Mouse (Mus musculus): Measurements from ENCODE around the gene Carnmt1. TPM values are rescaled to one million over a fixed set of nuclear protein-coding genes. Genes with fewer than 3 reads are reported as not detected.

Carnmt1 gene
- polyA plus RNA-seq, 1 experiment from 2014 or later = 18.0 TPM

- no peak overlapping the region for H3K9ac ChIP-seq (replicated peaks; ENCODE audit: low read length)
- no peaks in the 10 kb centered on the region for H3K36me3 ChIP-seq (ENCODE audit: control insufficient read depth, insufficient read depth, low read length)
- no peak overlapping the region for H3K4me2 ChIP-seq (ENCODE audit: low read length)
- no peak overlapping the region for H3K27ac ChIP-seq (replicated peaks; ENCODE audit: low read depth, low read length)
- no peaks in the 10 kb centered on the region for H3K27me3 ChIP-seq (ENCODE audit: control insufficient read depth, insufficient read depth, low read length)
- no peak for DNase-seq
- no peak for ATAC-seq (ENCODE audit: low FRiP score, low TSS enrichment)
- 75% methylated on average over 5 of the region's 5 CpGs for WGBS
- no peaks in the 10 kb centered on the region for H3K9me3 ChIP-seq (ENCODE audit: control insufficient read depth, low read length)
- no peaks in the 10 kb centered on the region for H3K4me1 ChIP-seq (ENCODE audit: control insufficient read depth, insufficient read depth, low read length)
- no peak overlapping the region for H3K4me3 ChIP-seq (replicated peaks; ENCODE audit: low read depth, low read length)
Observed at GRCm38 (mm10) chr19:18638949-18639348, 31.6 kb upstream of the Carnmt1 start.

- Histone ChIP-seq H3K4me1 (ENCODE audit: control insufficient read depth, insufficient read depth, low read length) (no peaks in the 10 kb centered on the region), H3K9ac (replicated peaks; ENCODE audit: low read length) (no peak overlapping the region), H3K9me3 (ENCODE audit: control insufficient read depth, low read length) (no peaks in the 10 kb centered on the region), H3K4me3 (replicated peaks; ENCODE audit: low read depth, low read length) (no peak overlapping the region), H3K36me3 (ENCODE audit: control insufficient read depth, insufficient read depth, low read length) (no peaks in the 10 kb centered on the region), H3K4me2 (ENCODE audit: low read length) (no peak overlapping the region), H3K27me3 (ENCODE audit: control insufficient read depth, insufficient read depth, low read length) (no peaks in the 10 kb centered on the region), H3K27ac (replicated peaks; ENCODE audit: low read depth, low read length) (no peak overlapping the region)
- WGBS = 28% methylated on average over 2 of the region's 2 CpGs
- ATAC-seq (ENCODE audit: low FRiP score, low TSS enrichment) (no peak), DNase-seq (peak; percentile 13)
Observed at GRCm38 (mm10) chr19:18639552-18639951, 31.0 kb upstream of the Carnmt1 start.

GRCm38 (mm10) chr19:18641001-18641400, 29.6 kb upstream of the Carnmt1 start:
- ATAC-seq (ENCODE audit: low FRiP score, low TSS enrichment) (no peak), DNase-seq (no peak)
- no peaks in the 10 kb centered on the region for H3K4me1 ChIP-seq (ENCODE audit: control insufficient read depth, insufficient read depth, low read length)
- WGBS = 94% methylated on average over 4 of the region's 4 CpGs
- H3K4me3 ChIP-seq (replicated peaks; ENCODE audit: low read depth, low read length) = no peak overlapping the region
- no peak overlapping the region for H3K4me2 ChIP-seq (ENCODE audit: low read length)
- H3K9me3 ChIP-seq (ENCODE audit: control insufficient read depth, low read length) = no peaks in the 10 kb centered on the region
- no peaks in the 10 kb centered on the region for H3K36me3 ChIP-seq (ENCODE audit: control insufficient read depth, insufficient read depth, low read length)
- H3K27me3 ChIP-seq (ENCODE audit: control insufficient read depth, insufficient read depth, low read length) = no peaks in the 10 kb centered on the region
- no peak overlapping the region for H3K9ac ChIP-seq (replicated peaks; ENCODE audit: low read length)
- no peak overlapping the region for H3K27ac ChIP-seq (replicated peaks; ENCODE audit: low read depth, low read length)

- WGBS = 39% methylated on average over 4 of the region's 4 CpGs
- no peaks in the 10 kb centered on the region for H3K9me3 ChIP-seq (ENCODE audit: control insufficient read depth, low read length)
- no peak overlapping the region for H3K9ac ChIP-seq (replicated peaks; ENCODE audit: low read length)
- H3K27ac ChIP-seq (replicated peaks; ENCODE audit: low read depth, low read length) = no peak overlapping the region
- H3K4me1 ChIP-seq (ENCODE audit: control insufficient read depth, insufficient read depth, low read length) = no peaks in the 10 kb centered on the region
- H3K36me3 ChIP-seq (ENCODE audit: control insufficient read depth, insufficient read depth, low read length) = no peaks in the 10 kb centered on the region
- DNase-seq = no peak
- no peak for ATAC-seq (ENCODE audit: low FRiP score, low TSS enrichment)
- H3K27me3 ChIP-seq (ENCODE audit: control insufficient read depth, insufficient read depth, low read length) = no peaks in the 10 kb centered on the region
- no peak overlapping the region for H3K4me3 ChIP-seq (replicated peaks; ENCODE audit: low read depth, low read length)
- no peak overlapping the region for H3K4me2 ChIP-seq (ENCODE audit: low read length)
Observed at GRCm38 (mm10) chr19:18643411-18643810, 27.2 kb upstream of the Carnmt1 start.

GRCm38 (mm10) chr19:18644084-18644483, 26.5 kb upstream of the Carnmt1 start:
- ATAC-seq (ENCODE audit: low FRiP score, low TSS enrichment) (no peak), DNase-seq (no peak)
- WGBS = 84% methylated on average over 6 of the region's 6 CpGs
- Histone ChIP-seq H3K27me3 (ENCODE audit: control insufficient read depth, insufficient read depth, low read length) (no peaks in the 10 kb centered on the region), H3K9ac (replicated peaks; ENCODE audit: low read length) (no peak overlapping the region), H3K27ac (replicated peaks; ENCODE audit: low read depth, low read length) (no peak overlapping the region), H3K4me3 (replicated peaks; ENCODE audit: low read depth, low read length) (no peak overlapping the region), H3K36me3 (ENCODE audit: control insufficient read depth, insufficient read depth, low read length) (no peaks in the 10 kb centered on the region), H3K4me2 (ENCODE audit: low read length) (no peak overlapping the region), H3K4me1 (ENCODE audit: control insufficient read depth, insufficient read depth, low read length) (no peaks in the 10 kb centered on the region), H3K9me3 (ENCODE audit: control insufficient read depth, low read length) (no peaks in the 10 kb centered on the region)

- no peak overlapping the region for H3K4me3 ChIP-seq (replicated peaks; ENCODE audit: low read depth, low read length)
- H3K9ac ChIP-seq (replicated peaks; ENCODE audit: low read length) = no peak overlapping the region
- no peaks in the 10 kb centered on the region for H3K27me3 ChIP-seq (ENCODE audit: control insufficient read depth, insufficient read depth, low read length)
- DNase-seq (no peak), ATAC-seq (ENCODE audit: low FRiP score, low TSS enrichment) (no peak)
- 83% methylated on average over 3 of the region's 3 CpGs for WGBS
- H3K9me3 ChIP-seq (ENCODE audit: control insufficient read depth, low read length) = no peaks in the 10 kb centered on the region
- no peak overlapping the region for H3K27ac ChIP-seq (replicated peaks; ENCODE audit: low read depth, low read length)
- H3K4me1 ChIP-seq (ENCODE audit: control insufficient read depth, insufficient read depth, low read length) = no peaks in the 10 kb centered on the region
- no peaks in the 10 kb centered on the region for H3K36me3 ChIP-seq (ENCODE audit: control insufficient read depth, insufficient read depth, low read length)
- H3K4me2 ChIP-seq (ENCODE audit: low read length) = no peak overlapping the region
Observed at GRCm38 (mm10) chr19:18646397-18646796, 24.2 kb upstream of the Carnmt1 start.

- no peak overlapping the region for H3K9ac ChIP-seq (replicated peaks; ENCODE audit: low read length)
- 36% methylated on average over 5 of the region's 5 CpGs for WGBS
- no peaks in the 10 kb centered on the region for H3K4me1 ChIP-seq (ENCODE audit: control insufficient read depth, insufficient read depth, low read length)
- no peaks in the 10 kb centered on the region for H3K27me3 ChIP-seq (ENCODE audit: control insufficient read depth, insufficient read depth, low read length)
- DNase-seq (no peak), ATAC-seq (ENCODE audit: low FRiP score, low TSS enrichment) (no peak)
- H3K4me2 ChIP-seq (ENCODE audit: low read length) = no peak overlapping the region
- no peaks in the 10 kb centered on the region for H3K36me3 ChIP-seq (ENCODE audit: control insufficient read depth, insufficient read depth, low read length)
- H3K9me3 ChIP-seq (ENCODE audit: control insufficient read depth, low read length) = no peaks in the 10 kb centered on the region
- no peak overlapping the region for H3K4me3 ChIP-seq (replicated peaks; ENCODE audit: low read depth, low read length)
- no peak overlapping the region for H3K27ac ChIP-seq (replicated peaks; ENCODE audit: low read depth, low read length)
Observed at GRCm38 (mm10) chr19:18646853-18647420, 23.6 kb upstream of the Carnmt1 start.

- no peak for DNase-seq
- H3K36me3 ChIP-seq (ENCODE audit: control insufficient read depth, insufficient read depth, low read length) = no peaks in the 10 kb centered on the region
- no peak overlapping the region for H3K4me3 ChIP-seq (replicated peaks; ENCODE audit: low read depth, low read length)
- H3K9ac ChIP-seq (replicated peaks; ENCODE audit: low read length) = no peak overlapping the region
- no peak overlapping the region for H3K27ac ChIP-seq (replicated peaks; ENCODE audit: low read depth, low read length)
- H3K9me3 ChIP-seq (ENCODE audit: control insufficient read depth, low read length) = no peaks in the 10 kb centered on the region
- H3K27me3 ChIP-seq (ENCODE audit: control insufficient read depth, insufficient read depth, low read length) = no peaks in the 10 kb centered on the region
- H3K4me2 ChIP-seq (ENCODE audit: low read length) = no peak overlapping the region
- WGBS = 81% methylated on average over 9 of the region's 9 CpGs
- H3K4me1 ChIP-seq (ENCODE audit: control insufficient read depth, insufficient read depth, low read length) = no peaks in the 10 kb centered on the region
- no peak for ATAC-seq (ENCODE audit: low FRiP score, low TSS enrichment)
Observed at GRCm38 (mm10) chr19:18647775-18648557, 22.6 kb upstream of the Carnmt1 start.

- Histone ChIP-seq H3K9ac (replicated peaks; ENCODE audit: low read length) (no peak overlapping the region), H3K4me3 (replicated peaks; ENCODE audit: low read depth, low read length) (no peak overlapping the region), H3K4me1 (ENCODE audit: control insufficient read depth, insufficient read depth, low read length) (no peaks in the 10 kb centered on the region), H3K9me3 (ENCODE audit: control insufficient read depth, low read length) (no peaks in the 10 kb centered on the region), H3K36me3 (ENCODE audit: control insufficient read depth, insufficient read depth, low read length) (no peaks in the 10 kb centered on the region), H3K27ac (replicated peaks; ENCODE audit: low read depth, low read length) (no peak overlapping the region), H3K4me2 (ENCODE audit: low read length) (no peak overlapping the region), H3K27me3 (ENCODE audit: control insufficient read depth, insufficient read depth, low read length) (no peaks in the 10 kb centered on the region)
- ATAC-seq (ENCODE audit: low FRiP score, low TSS enrichment) (no peak), DNase-seq (no peak)
- 84% methylated on average over 6 of the region's 6 CpGs for WGBS
Observed at GRCm38 (mm10) chr19:18648558-18648945, 22.0 kb upstream of the Carnmt1 start.

Data from midbrain, embryonic 14.5 days (tissue).